Mouse (Mus musculus) CH12.LX (cell line): ENCODE measurements at regions not wholly inside any gene's neighbourhood (a gene's known extent, or its start where the extent isn't known, plus 50 kb on each side); places are given as distances from the start of the nearest gene placed in this dataset.

Experiments
- DNase-seq: peaks from one replicate; pipeline ENCODE4 v3.0.0-alpha.2; 2013; ENCODE audit errors: extremely low read depth
- H3K27ac ChIP-seq: 2 replicates; pipeline ENCODE4 v1.5.1; 2012; ENCODE audit warnings: low read depth, mild to moderate bottlenecking, control low read depth, moderate library complexity; ENCODE audit not compliant: insufficient read depth
- H3K27me3 ChIP-seq: replicated peaks from 2 replicates; pipeline ENCODE3; 2012; ENCODE audit warnings: inconsistent platforms
- H3K36me3 ChIP-seq, 2 experiments: replicated peaks in 1 of 2; 2 replicates each; pipeline versions ENCODE3 to v1.6.1; 2012; ENCODE audit warnings: inconsistent platforms in 1 of 2, low read length in 1 of 2, mild to moderate bottlenecking in 1 of 2, mixed read lengths in 1 of 2, moderate library complexity in 1 of 2; ENCODE audit not compliant: control insufficient read depth in 1 of 2, insufficient read depth in 1 of 2
- H3K4me1 ChIP-seq, 2 experiments: 2 replicates each; pipeline ENCODE4 v1.6.1; 2012; ENCODE audit warnings: inconsistent platforms in 1 of 2, moderate library complexity in 1 of 2; ENCODE audit not compliant: insufficient read depth in 2 of 2, control insufficient read depth in 1 of 2
- H3K4me2 ChIP-seq: 2 replicates; pipeline ENCODE4 v1.6.1; 2012; ENCODE audit warnings: low read depth, mild to moderate bottlenecking, control low read depth; ENCODE audit not compliant: poor library complexity, insufficient read depth, severe bottlenecking
- H3K4me3 ChIP-seq, 3 experiments: fragments of 150-350 bp in 1 of 3; sonication (generic) in 1 of 3; replicated peaks in 1 of 3; 2 replicates each; pipeline versions ENCODE3 to v1.5.1; 2011 to 2012; ENCODE audit warnings: low read depth in 2 of 3, low read length in 2 of 3, mild to moderate bottlenecking in 2 of 3, moderate library complexity in 2 of 3, control low read depth in 1 of 3, improper control_type of control experiment in 1 of 3, inconsistent platforms in 1 of 3, mixed read lengths in 1 of 3; ENCODE audit not compliant: poor library complexity in 1 of 3
- H3K79me2 ChIP-seq: replicated peaks from 2 replicates; pipeline ENCODE4 v1.6.1; 2012; ENCODE audit warnings: mild to moderate bottlenecking, moderate library complexity; ENCODE audit not compliant: control insufficient read depth, poor library complexity, insufficient read depth, severe bottlenecking; ENCODE audit errors: extremely low read depth
- H3K9ac ChIP-seq: 2 replicates; pipeline ENCODE4 v1.6.1; 2012; ENCODE audit warnings: low read depth, mild to moderate bottlenecking, control low read depth, moderate library complexity; ENCODE audit not compliant: insufficient read depth
- H3K9me3 ChIP-seq: replicated peaks from 2 replicates; pipeline ENCODE3; 2012; ENCODE audit warnings: low read length, inconsistent platforms, mixed read lengths
- BHLHE40 ChIP-seq: IDR thresholded peaks from 2 replicates; pipeline ENCODE4 v1.6.1; 2011; ENCODE audit warnings: mild to moderate bottlenecking, low read depth, low read length, improper control_type of control experiment
- CHD1 ChIP-seq: IDR thresholded peaks from 2 replicates; pipeline ENCODE4 v1.6.1; 2012; ENCODE audit warnings: low read depth, low read length, improper control_type of control experiment, inconsistent platforms
- CHD2 ChIP-seq: IDR thresholded peaks from 2 replicates; pipeline ENCODE4 v1.6.1; 2011; ENCODE audit warnings: low read length, improper control_type of control experiment
- E2F4 ChIP-seq: IDR thresholded peaks from 2 replicates; pipeline ENCODE4 v1.6.1; 2011; ENCODE audit warnings: low read depth, low read length, improper control_type of control experiment; ENCODE audit not compliant: insufficient replicate concordance
- ELF1 ChIP-seq: IDR thresholded peaks from 2 replicates; pipeline ENCODE4 v1.6.1; 2014; ENCODE audit warnings: low read depth, mild to moderate bottlenecking, inconsistent platforms, low read length, improper control_type of control experiment
- EP300 ChIP-seq: IDR thresholded peaks from 2 replicates; pipeline ENCODE4 v1.6.1; 2011; ENCODE audit warnings: low read length, improper control_type of control experiment
- ETS1 ChIP-seq: conservative IDR thresholded peaks from 2 replicates; pipeline ENCODE4 v1.6.1; 2012; ENCODE audit warnings: low read depth, mild to moderate bottlenecking, inconsistent platforms, low read length, improper control_type of control experiment, moderate library complexity
- GABPA ChIP-seq: IDR thresholded peaks from 2 replicates; pipeline ENCODE4 v1.6.1; 2012; ENCODE audit warnings: low read depth, low read length, improper control_type of control experiment, inconsistent platforms; ENCODE audit not compliant: insufficient replicate concordance
- HCFC1 ChIP-seq: IDR thresholded peaks from 2 replicates; pipeline ENCODE4 v1.6.1; 2012; ENCODE audit warnings: low read depth, mild to moderate bottlenecking, inconsistent platforms, low read length, improper control_type of control experiment
- IRF4 ChIP-seq: IDR thresholded peaks from 2 replicates; pipeline ENCODE4 v1.6.1; 2014; ENCODE audit warnings: low read depth, mild to moderate bottlenecking, inconsistent platforms, low read length, improper control_type of control experiment
- KAT2A ChIP-seq: IDR thresholded peaks from 2 replicates; pipeline ENCODE4 v1.6.1; 2012; ENCODE audit warnings: low read length, improper control_type of control experiment, inconsistent platforms; ENCODE audit not compliant: insufficient replicate concordance
- MAFK ChIP-seq: IDR thresholded peaks from 2 replicates; pipeline ENCODE4 v1.6.1; 2011; ENCODE audit warnings: low read length, improper control_type of control experiment; ENCODE audit not compliant: insufficient replicate concordance
- MAX ChIP-seq: IDR thresholded peaks from 2 replicates; pipeline ENCODE4 v1.6.1; 2011; ENCODE audit warnings: low read length, improper control_type of control experiment
- MAZ ChIP-seq: IDR thresholded peaks from 2 replicates; pipeline ENCODE4 v1.6.1; 2012; ENCODE audit warnings: low read depth, mild to moderate bottlenecking, inconsistent platforms, low read length, improper control_type of control experiment, moderate library complexity
- MEF2A ChIP-seq: IDR thresholded peaks from 2 replicates; pipeline ENCODE4 v1.6.1; 2014; ENCODE audit warnings: low read depth, mild to moderate bottlenecking, inconsistent platforms, low read length, improper control_type of control experiment, borderline replicate concordance
- MYC ChIP-seq: IDR thresholded peaks from 2 replicates; pipeline ENCODE4 v1.6.1; 2011; ENCODE audit warnings: low read depth, mild to moderate bottlenecking, improper control_type of control experiment, low read length
- NRF1 ChIP-seq: IDR thresholded peaks from 2 replicates; pipeline ENCODE4 v1.6.1; 2014; ENCODE audit warnings: low read depth, mild to moderate bottlenecking, inconsistent platforms, low read length, improper control_type of control experiment, moderate library complexity
- PAX5 ChIP-seq: IDR thresholded peaks from 2 replicates; pipeline ENCODE4 v1.6.1; 2012; ENCODE audit warnings: low read length, inconsistent platforms, mixed read lengths
- POLR2A ChIP-seq: IDR thresholded peaks from 2 replicates; pipeline ENCODE4 v1.6.1; 2011; ENCODE audit warnings: low read depth, mild to moderate bottlenecking, improper control_type of control experiment, low read length
- POLR2AphosphoS2 ChIP-seq: IDR thresholded peaks from 2 replicates; pipeline ENCODE4 v1.6.1; 2011; ENCODE audit warnings: low read depth, low read length, improper control_type of control experiment
- RCOR1 ChIP-seq: conservative IDR thresholded peaks from 2 replicates; pipeline ENCODE4 v1.6.1; 2012; ENCODE audit warnings: low read depth, mild to moderate bottlenecking, inconsistent platforms, low read length, improper control_type of control experiment
- SIN3A ChIP-seq: IDR thresholded peaks from 2 replicates; pipeline ENCODE4 v1.6.1; 2012; ENCODE audit warnings: low read length, improper control_type of control experiment, inconsistent platforms
- TCF12 ChIP-seq: IDR thresholded peaks from 2 replicates; pipeline ENCODE4 v1.6.1; 2014; ENCODE audit warnings: low read depth, mild to moderate bottlenecking, inconsistent platforms, low read length, improper control_type of control experiment
- USF2 ChIP-seq: conservative IDR thresholded peaks from 2 replicates; pipeline ENCODE4 v1.6.1; 2011; ENCODE audit warnings: low read depth, low read length, improper control_type of control experiment
- dilution Hi-C: fragments of 300-500 bp; cut with MboI; formaldehyde crosslinking; loops from 2 replicates; pipeline ENCODE4 v1.14.3; 2020; ENCODE audit warnings: low sequenced_read_pairs; ENCODE audit not compliant: extremely low pct_unique_long_range_greater_than_20kb, extremely low pct_ligation_motif_present
- in situ Hi-C: fragments of 300-500 bp; cut with MboI; formaldehyde crosslinking; loops from 3 replicates; pipeline ENCODE4 v1.14.3; 2019; ENCODE audit warnings: low sequenced_read_pairs, low pct_ligation_motif_present, low pct_unique_long_range_greater_than_20kb, mixed read lengths

DNA sequence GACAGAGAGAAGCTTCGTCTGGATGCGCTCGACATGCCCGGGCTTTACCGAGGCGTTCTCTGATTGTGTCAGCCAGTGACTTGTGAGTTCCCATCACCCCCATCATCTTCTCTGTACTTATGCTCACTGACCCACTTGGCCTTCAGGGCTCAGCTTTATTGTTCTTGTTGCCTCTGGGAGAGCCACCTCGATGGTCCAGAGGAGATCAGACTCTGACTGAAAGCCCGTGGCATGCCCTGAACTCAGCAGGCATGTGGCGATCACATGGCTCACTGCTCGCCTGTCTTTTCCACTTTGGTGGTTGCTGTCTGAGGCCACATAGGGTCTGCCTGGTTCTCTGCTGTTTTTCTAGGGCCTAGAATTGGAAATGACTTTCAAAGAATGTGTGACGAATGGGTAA lies 128.8 kb upstream of the Eif4g2 start:
- DNase-seq, result no peak

GRCm38 (mm10) chr7:111210282-111210681 lies 127.5 kb upstream of the Eif4g2 start:
- no peak overlapping the region for H3K27ac ChIP-seq
- dilution Hi-C loops, result no loop called here
- H3K79me2 ChIP-seq, result no peaks in the 10 kb centered on the region
- H3K4me3 ChIP-seq, result no peak overlapping the region
- peaks cover 0 to 11% of the 10 kb centered on the region in 2 experiments; a peak in 1 of 4 replicates for H3K4me1 ChIP-seq
- no peaks in the 10 kb centered on the region for H3K9me3 ChIP-seq
- no peak for TF ChIP-seq IRF4
- TF ChIP-seq PAX5, result no peak
- no peak for TF ChIP-seq USF2
- no peak for TF ChIP-seq NRF1
- no peak for TF ChIP-seq MYC
- no peak for TF ChIP-seq SIN3A
- no peak for TF ChIP-seq BHLHE40
- H3K9ac ChIP-seq, result no peak overlapping the region
- no peak for DNase-seq
- H3K4me2 ChIP-seq, result no peak overlapping the region
- H3K27me3 ChIP-seq, result no peaks in the 10 kb centered on the region
- in situ Hi-C loops, result no loop called here
- H3K36me3 ChIP-seq, result no peaks in the 10 kb centered on the region

More for the DNA sequence above, 128.8 kb upstream of the Eif4g2 start:
- no peaks in the 10 kb centered on the region for H3K27me3 ChIP-seq
- no peaks in the 10 kb centered on the region for H3K79me2 ChIP-seq
- no peaks in the 10 kb centered on the region for H3K9me3 ChIP-seq
- TF ChIP-seq NRF1, result no peak
- no peak for TF ChIP-seq IRF4
- no peak for TF ChIP-seq CHD1
- TF ChIP-seq E2F4, result no peak
- TF ChIP-seq RCOR1, result no peak
- TF ChIP-seq MAFK, result no peak
- TF ChIP-seq HCFC1, result no peak
- no peak for TF ChIP-seq GABPA
- no peak for TF ChIP-seq TCF12
- no peak for TF ChIP-seq BHLHE40
- H3K27ac ChIP-seq, result no peak overlapping the region
- dilution Hi-C loops, result no loop called here
- no peak overlapping the region for H3K9ac ChIP-seq
- H3K4me1 ChIP-seq, result peaks cover 0 to 11% of the 10 kb centered on the region in 2 experiments; a peak in 1 of 4 replicates
- no peak overlapping the region for H3K4me2 ChIP-seq
- no peak overlapping the region for H3K4me3 ChIP-seq
- in situ Hi-C loops, result no loop called here
- H3K36me3 ChIP-seq, result no peaks in the 10 kb centered on the region

GRCm38 (mm10) chr7:111205876-111206275 lies 123.0 kb upstream of the Eif4g2 start:
- TF ChIP-seq ELF1 (no peak), CHD2 (no peak), POLR2A (no peak), BHLHE40 (no peak), MEF2A (no peak), MAZ (no peak), PAX5 (no peak), EP300 (no peak), MYC (no peak), MAX (no peak), KAT2A (no peak), POLR2AphosphoS2 (no peak), ETS1 (no peak), MAFK (no peak)
- Histone ChIP-seq H3K4me3 (no peak overlapping the region), H3K9ac (no peak overlapping the region), H3K4me1 (no peaks in the 10 kb centered on the region), H3K79me2 (no peaks in the 10 kb centered on the region), H3K36me3 (no peaks in the 10 kb centered on the region), H3K27ac (no peak overlapping the region), H3K4me2 (no peak overlapping the region), H3K9me3 (peaks cover 4% of the 10 kb centered on the region), H3K27me3 (no peaks in the 10 kb centered on the region)
- dilution Hi-C loops (no loop called here), in situ Hi-C loops (no loop called here)
- no peak for DNase-seq
